Mouse (Mus musculus) neural tube, embryonic 12.5 days (tissue): ENCODE measurements around the gene Prkce. TPM values are rescaled to one million over a fixed set of nuclear protein-coding genes. Genes with fewer than 3 reads are reported as not detected.

Source experiments
- ATAC-seq: fragments of 200-750 bp; cut with Nextera tagmentation; 2 replicates; pipeline ENCODE4 v1.8.0; 2017; ENCODE audit warnings: low read depth, mild to moderate bottlenecking, moderate TSS enrichment, moderate library complexity; ENCODE audit not compliant: low FRiP score
- H3K27ac ChIP-seq: fragments of 300-500 bp; sonication (generic); 2 replicates; pipeline ENCODE4 v1.5.1; 2016
- H3K27me3 ChIP-seq: fragments of 300-500 bp; sonication (generic); replicated peaks from 2 replicates; pipeline ENCODE4 v1.6.1; 2016; ENCODE audit warnings: mild to moderate bottlenecking
- H3K36me3 ChIP-seq: fragments of 300-500 bp; sonication (generic); 2 replicates; pipeline ENCODE4 v1.6.1; 2016; ENCODE audit warnings: mild to moderate bottlenecking
- H3K4me1 ChIP-seq: fragments of 300-500 bp; sonication (generic); 2 replicates; pipeline ENCODE4 v1.6.1; 2016
- H3K4me2 ChIP-seq: fragments of 300-500 bp; sonication (generic); replicated peaks from 2 replicates; pipeline ENCODE4 v1.6.1; 2016; ENCODE audit warnings: mild to moderate bottlenecking
- H3K4me3 ChIP-seq: fragments of 300-500 bp; sonication (generic); 2 replicates; pipeline ENCODE4 v1.5.1; 2016
- H3K9ac ChIP-seq: fragments of 300-500 bp; sonication (generic); 2 replicates; pipeline ENCODE4 v1.6.1; 2016; ENCODE audit warnings: mild to moderate bottlenecking
- H3K9me3 ChIP-seq: fragments of 300-500 bp; sonication (generic); 2 replicates; pipeline ENCODE4 v1.6.1; 2016; ENCODE audit warnings: mild to moderate bottlenecking
- WGBS: fragments of 180-500 bp; shearing (Covaris S2); methylation state at CpG from one replicate; pipeline ENCODE4 v1.1.7; 2016; 5-methylcytosine and 5-hydroxymethylcytosine counted together
- polyA plus RNA-seq: library from polyadenylated mRNA; unstranded; fragments of >200 nt; fragmentation: Nextera tagmentation; extraction: Ambion mirVana; gene quantifications from 2 replicates; pipeline ENCODE4 v1.2.1, GENCODE M21; 2016

Prkce gene
- polyA plus RNA-seq, 1 experiment from 2014 or later = 20.7 TPM

GRCm38 (mm10) chr17:86523843-86524242 is 356.3 kb downstream of the Prkce start:
- H3K4me1 ChIP-seq = no peaks in the 10 kb centered on the region
- H3K4me2 ChIP-seq = no peak overlapping the region
- H3K27me3 ChIP-seq = no peaks in the 10 kb centered on the region
- H3K9me3 ChIP-seq = no peaks in the 10 kb centered on the region
- 94% methylated on average over 10 of the region's 10 CpGs for WGBS
- H3K27ac ChIP-seq = no peak overlapping the region
- H3K36me3 ChIP-seq = no peaks in the 10 kb centered on the region
- H3K9ac ChIP-seq = no peak overlapping the region
- ATAC-seq = no peak
- H3K4me3 ChIP-seq = no peak overlapping the region

- H3K27ac ChIP-seq = no peak overlapping the region
- H3K27me3 ChIP-seq = no peaks in the 10 kb centered on the region
- H3K4me1 ChIP-seq = 0 out of 2 replicates have a peak, but pooled peaks cover 3% of the 10 kb centered on the region
- H3K4me3 ChIP-seq = no peak overlapping the region
- no peak overlapping the region for H3K9ac ChIP-seq
- no peaks in the 10 kb centered on the region for H3K36me3 ChIP-seq
- no peak for ATAC-seq
- WGBS = 89% methylated on average over 2 of the region's 2 CpGs
- no peak overlapping the region for H3K4me2 ChIP-seq
- H3K9me3 ChIP-seq = no peaks in the 10 kb centered on the region
Observed at GRCm38 (mm10) chr17:86525075-86525474, 357.5 kb downstream of the Prkce start.

GRCm38 (mm10) chr17:86526016-86526415 is 358.4 kb downstream of the Prkce start:
- Histone ChIP-seq H3K36me3 (no peaks in the 10 kb centered on the region), H3K4me1 (0 out of 2 replicates have a peak, but pooled peaks cover 3% of the 10 kb centered on the region), H3K4me3 (no peak overlapping the region), H3K27me3 (no peaks in the 10 kb centered on the region), H3K9me3 (no peaks in the 10 kb centered on the region), H3K9ac (no peak overlapping the region), H3K27ac (no peak overlapping the region), H3K4me2 (no peak overlapping the region)
- ATAC-seq = no peak
- 89% methylated on average over 7 of the region's 7 CpGs for WGBS

- Histone ChIP-seq H3K4me1 (0 out of 2 replicates have a peak, but pooled peaks cover 4% of the 10 kb centered on the region), H3K4me3 (no peak overlapping the region), H3K36me3 (no peaks in the 10 kb centered on the region), H3K4me2 (no peak overlapping the region), H3K9ac (no peak overlapping the region), H3K9me3 (no peaks in the 10 kb centered on the region), H3K27me3 (no peaks in the 10 kb centered on the region), H3K27ac (no peak overlapping the region)
- WGBS = 89% methylated on average over 5 of the region's 5 CpGs
- ATAC-seq = no peak
Observed at GRCm38 (mm10) chr17:86527298-86527697, 359.7 kb downstream of the Prkce start.

- no peak overlapping the region for H3K4me3 ChIP-seq
- WGBS = 83% methylated on average over 10 of the region's 10 CpGs
- no peak overlapping the region for H3K27ac ChIP-seq
- H3K9me3 ChIP-seq = no peaks in the 10 kb centered on the region
- ATAC-seq = no peak
- no peaks in the 10 kb centered on the region for H3K36me3 ChIP-seq
- 0 out of 2 replicates have a peak, but pooled peaks cover 10% of the 10 kb centered on the region for H3K4me1 ChIP-seq
- H3K27me3 ChIP-seq = no peaks in the 10 kb centered on the region
- H3K9ac ChIP-seq = no peak overlapping the region
- H3K4me2 ChIP-seq = no peak overlapping the region
Observed at GRCm38 (mm10) chr17:86529003-86529402, 361.4 kb downstream of the Prkce start.

GRCm38 (mm10) chr17:86529411-86529810 is 361.8 kb downstream of the Prkce start:
- Histone ChIP-seq H3K36me3 (no peaks in the 10 kb centered on the region), H3K27me3 (no peaks in the 10 kb centered on the region), H3K9ac (no peak overlapping the region), H3K27ac (no peak overlapping the region), H3K9me3 (no peaks in the 10 kb centered on the region), H3K4me2 (no peak overlapping the region), H3K4me1 (0 out of 2 replicates have a peak, but pooled peaks cover 10% of the 10 kb centered on the region), H3K4me3 (no peak overlapping the region)
- ATAC-seq = no peak
- 81% methylated on average over 4 of the region's 4 CpGs for WGBS

GRCm38 (mm10) chr17:86531231-86531630 is 363.6 kb downstream of the Prkce start:
- Histone ChIP-seq H3K9ac (no peak overlapping the region), H3K4me1 (0 out of 2 replicates have a peak, but pooled peaks cover 12% of the 10 kb centered on the region), H3K36me3 (no peaks in the 10 kb centered on the region), H3K27me3 (no peaks in the 10 kb centered on the region), H3K9me3 (no peaks in the 10 kb centered on the region), H3K4me2 (no peak overlapping the region), H3K4me3 (no peak overlapping the region), H3K27ac (no peak overlapping the region)
- ATAC-seq = no peak
- 94% methylated on average over 6 of the region's 6 CpGs for WGBS

GRCm38 (mm10) chr17:86532783-86533548 is 365.4 kb downstream of the Prkce start:
- WGBS = 75% methylated on average over 17 of the region's 17 CpGs
- ATAC-seq = no peak
- Histone ChIP-seq H3K9me3 (no peaks in the 10 kb centered on the region), H3K27me3 (no peaks in the 10 kb centered on the region), H3K36me3 (no peaks in the 10 kb centered on the region), H3K4me1 (0 out of 2 replicates have a peak, but pooled peaks cover 13% of the 10 kb centered on the region), H3K9ac (no peak overlapping the region), H3K27ac (no peak overlapping the region), H3K4me2 (no peak overlapping the region), H3K4me3 (no peak overlapping the region)

- no peaks in the 10 kb centered on the region for H3K9me3 ChIP-seq
- no peak overlapping the region for H3K9ac ChIP-seq
- H3K27me3 ChIP-seq = no peaks in the 10 kb centered on the region
- H3K4me1 ChIP-seq = 0 out of 2 replicates have a peak, but pooled peaks cover 13% of the 10 kb centered on the region
- H3K4me3 ChIP-seq = no peak overlapping the region
- WGBS = 89% methylated on average over 11 of the region's 11 CpGs
- H3K27ac ChIP-seq = no peak overlapping the region
- ATAC-seq = no peak
- no peak overlapping the region for H3K4me2 ChIP-seq
- no peaks in the 10 kb centered on the region for H3K36me3 ChIP-seq
Observed at GRCm38 (mm10) chr17:86533549-86533851, 365.9 kb downstream of the Prkce start.

- WGBS = 82% methylated on average over 10 of the region's 10 CpGs
- H3K27me3 ChIP-seq = no peaks in the 10 kb centered on the region
- H3K4me3 ChIP-seq = no peak overlapping the region
- no peaks in the 10 kb centered on the region for H3K9me3 ChIP-seq
- H3K4me2 ChIP-seq = no peak overlapping the region
- ATAC-seq = 0 out of 2 replicates have a peak, but pooled peaks have one; percentile 41
- no peak overlapping the region for H3K27ac ChIP-seq
- 0 out of 2 replicates have a peak, but pooled peaks cover 10% of the 10 kb centered on the region for H3K4me1 ChIP-seq
- no peaks in the 10 kb centered on the region for H3K36me3 ChIP-seq
- no peak overlapping the region for H3K9ac ChIP-seq
Observed at GRCm38 (mm10) chr17:86535096-86535495, 367.5 kb downstream of the Prkce start.

GRCm38 (mm10) chr17:86535827-86536656 is 368.5 kb downstream of the Prkce start:
- Histone ChIP-seq H3K27me3 (no peaks in the 10 kb centered on the region), H3K4me3 (no peak overlapping the region), H3K4me1 (0 out of 2 replicates have a peak, but pooled peaks cover 10% of the 10 kb centered on the region), H3K36me3 (no peaks in the 10 kb centered on the region), H3K27ac (no peak overlapping the region), H3K4me2 (peak overlapping the region; percentile 10; the same call in 1 of the 2 replicates), H3K9me3 (no peaks in the 10 kb centered on the region), H3K9ac (no peak overlapping the region)
- ATAC-seq = no peak
- 54% methylated on average over 22 of the region's 22 CpGs for WGBS

- WGBS = 68% methylated on average over 18 of the region's 18 CpGs
- Histone ChIP-seq H3K4me2 (no peak overlapping the region), H3K27ac (no peak overlapping the region), H3K4me3 (no peak overlapping the region), H3K27me3 (no peaks in the 10 kb centered on the region), H3K4me1 (0 out of 2 replicates have a peak, but pooled peaks cover 3% of the 10 kb centered on the region), H3K36me3 (no peaks in the 10 kb centered on the region), H3K9me3 (no peaks in the 10 kb centered on the region), H3K9ac (no peak overlapping the region)
- no peak for ATAC-seq
Observed at GRCm38 (mm10) chr17:86539881-86540430, 372.4 kb downstream of the Prkce start.
